Mouse (Mus musculus): ENCODE measurements around the gene Fam76a. TPM values are rescaled to one million over a fixed set of nuclear protein-coding genes. Genes with fewer than 3 reads are reported as not detected.
A peak's percentile ranks its signal among the peaks of the same experiment; 100 is the strongest.
"Not testable (repeated sequence)": the region's sequence is repeated elsewhere in the genome, so short reads cannot be mapped to it uniquely, and the experiment has no call there.

The Fam76a gene
- polyA plus RNA-seq, 1 experiment from 2014 or later = 47.1 TPM

DNA sequence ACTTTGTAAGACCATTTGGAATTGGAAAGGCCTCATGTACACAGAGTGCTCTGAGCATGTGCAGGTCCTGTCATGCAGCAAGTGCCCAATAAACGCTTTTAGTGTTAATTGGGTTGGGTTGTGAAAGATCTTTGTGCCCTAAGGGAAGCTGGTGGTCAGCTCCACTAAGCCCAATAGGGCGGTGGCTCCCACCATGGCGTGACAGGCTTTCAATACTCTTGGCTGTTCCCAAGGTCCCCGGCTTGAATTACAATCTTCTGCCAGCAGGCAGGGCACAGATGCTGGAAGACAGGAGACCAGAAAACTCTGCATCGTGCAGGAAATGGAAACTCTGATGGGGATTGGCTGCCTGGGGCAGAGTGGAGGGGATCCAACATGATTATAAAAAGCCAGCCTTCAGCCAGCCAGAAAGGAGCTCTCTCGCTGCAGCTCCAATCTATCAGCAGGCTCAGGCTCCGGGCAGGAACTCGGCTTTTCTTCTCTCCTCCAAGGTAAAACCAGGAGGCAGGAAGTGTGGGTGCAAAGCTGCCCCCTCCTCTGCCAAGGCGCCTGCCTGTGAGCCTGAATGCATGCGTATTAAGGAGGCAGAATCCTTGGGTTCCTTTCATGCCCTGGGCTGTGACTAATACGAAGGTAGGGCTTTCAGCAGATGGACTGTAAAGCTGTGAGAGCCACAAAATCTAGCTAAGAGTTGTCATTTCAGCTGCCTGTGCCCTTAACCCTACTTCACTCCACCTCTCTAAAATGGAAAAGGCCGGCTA lies 16.0 kb upstream of the Fam76a start:
- H3K4me3 ChIP-seq (ENCODE audit: low read depth, low read length) = no peak overlapping the region
- 38% methylated on average over 12 of the region's 12 CpGs for WGBS
- peak overlapping the region; percentile 29; the same call in 1 of the 2 replicates for H3K9ac ChIP-seq (ENCODE audit: low read length)
- DNase-seq (ENCODE audit: low spot score) = peak; percentile 85
- no peaks in the 10 kb centered on the region for H3K36me3 ChIP-seq (ENCODE audit: control insufficient read depth, insufficient read depth, low read length)
- H3K27ac ChIP-seq (ENCODE audit: low read depth, low read length) = peak overlapping the region; percentile 86
- H3K4me2 ChIP-seq (ENCODE audit: low read length) = peak overlapping the region; percentile 26
- no peaks in the 10 kb centered on the region for H3K9me3 ChIP-seq (replicated peaks; ENCODE audit: control insufficient read depth, low read length)
- ATAC-seq = peak; percentile 86
- 0 out of 2 replicates have a peak, but pooled peaks cover 2% of the 10 kb centered on the region for H3K4me1 ChIP-seq (ENCODE audit: control insufficient read depth, insufficient read depth, low read length)
- no peaks in the 10 kb centered on the region for H3K27me3 ChIP-seq (replicated peaks; ENCODE audit: control insufficient read depth, insufficient read depth, low read length)

DNA sequence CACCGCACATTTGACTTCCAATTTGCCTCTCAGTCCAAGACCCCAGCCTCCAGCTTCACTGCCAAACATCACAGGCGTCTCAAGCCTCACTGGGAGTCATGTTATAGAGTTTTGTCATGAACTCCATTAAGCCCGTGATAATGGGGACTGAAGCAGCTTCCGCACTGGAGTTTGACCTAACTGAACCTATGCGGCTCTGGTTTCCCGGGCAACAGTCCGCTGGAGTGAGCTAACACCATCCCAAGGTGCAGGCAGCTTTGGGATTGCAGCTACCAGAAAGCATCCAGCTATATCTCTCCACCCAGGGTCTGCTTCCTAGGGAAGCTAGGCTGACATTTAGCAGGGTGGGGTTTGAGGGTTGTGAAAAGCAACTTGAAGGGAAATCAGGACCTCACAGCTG lies 12.3 kb upstream of the Fam76a start:
- Histone ChIP-seq H3K9ac (ENCODE audit: low read length) (peak overlapping the region; percentile 21; the same call in 1 of the 2 replicates), H3K4me3 (ENCODE audit: low read depth, low read length) (no peak overlapping the region), H3K4me2 (ENCODE audit: low read length) (no peak overlapping the region), H3K36me3 (ENCODE audit: control insufficient read depth, insufficient read depth, low read length) (no peaks in the 10 kb centered on the region), H3K27ac (ENCODE audit: low read depth, low read length) (no peak overlapping the region; the same call in 1 of the 2 replicates), H3K4me1 (ENCODE audit: control insufficient read depth, insufficient read depth, low read length) (0 out of 2 replicates have a peak, but pooled peaks cover 2% of the 10 kb centered on the region), H3K9me3 (replicated peaks; ENCODE audit: control insufficient read depth, low read length) (no peaks in the 10 kb centered on the region), H3K27me3 (replicated peaks; ENCODE audit: control insufficient read depth, insufficient read depth, low read length) (no peaks in the 10 kb centered on the region)
- ATAC-seq (no peak), DNase-seq (ENCODE audit: low spot score) (peak; percentile 27)
- 30% methylated on average over 7 of the region's 7 CpGs for WGBS

- Histone ChIP-seq H3K36me3 (ENCODE audit: control insufficient read depth, insufficient read depth, low read length) (no peaks in the 10 kb centered on the region), H3K9me3 (replicated peaks; ENCODE audit: control insufficient read depth, low read length) (no peaks in the 10 kb centered on the region), H3K4me2 (ENCODE audit: low read length) (no peak overlapping the region), H3K27ac (ENCODE audit: low read depth, low read length) (no peak overlapping the region), H3K9ac (ENCODE audit: low read length) (no peak overlapping the region), H3K4me3 (ENCODE audit: low read depth, low read length) (no peak overlapping the region), H3K27me3 (replicated peaks; ENCODE audit: control insufficient read depth, insufficient read depth, low read length) (no peaks in the 10 kb centered on the region), H3K4me1 (ENCODE audit: control insufficient read depth, insufficient read depth, low read length) (0 out of 2 replicates have a peak, but pooled peaks cover 2% of the 10 kb centered on the region)
- DNase-seq (ENCODE audit: low spot score) = no peak
- WGBS = 83% methylated on average over 4 of the region's 4 CpGs
- ATAC-seq = no peak
Measured at GRCm38 (mm10) chr4:132932752-132933404, 10.5 kb upstream of the Fam76a start.

GRCm38 (mm10) chr4:132930784-132931183 lies 8.4 kb upstream of the Fam76a start:
- ATAC-seq = no peak
- H3K36me3 ChIP-seq (ENCODE audit: control insufficient read depth, insufficient read depth, low read length) = no peaks in the 10 kb centered on the region
- no peaks in the 10 kb centered on the region for H3K9me3 ChIP-seq (replicated peaks; ENCODE audit: control insufficient read depth, low read length)
- no peaks in the 10 kb centered on the region for H3K27me3 ChIP-seq (replicated peaks; ENCODE audit: control insufficient read depth, insufficient read depth, low read length)
- no peak overlapping the region for H3K4me3 ChIP-seq (ENCODE audit: low read depth, low read length)
- no peak overlapping the region for H3K27ac ChIP-seq (ENCODE audit: low read depth, low read length)
- 5% methylated on average over 8 of the region's 8 CpGs for WGBS
- H3K4me1 ChIP-seq (ENCODE audit: control insufficient read depth, insufficient read depth, low read length) = no peaks in the 10 kb centered on the region
- H3K4me2 ChIP-seq (ENCODE audit: low read length) = no peak overlapping the region
- H3K9ac ChIP-seq (ENCODE audit: low read length) = no peak overlapping the region
- DNase-seq (ENCODE audit: low spot score) = peak; percentile 72

DNA sequence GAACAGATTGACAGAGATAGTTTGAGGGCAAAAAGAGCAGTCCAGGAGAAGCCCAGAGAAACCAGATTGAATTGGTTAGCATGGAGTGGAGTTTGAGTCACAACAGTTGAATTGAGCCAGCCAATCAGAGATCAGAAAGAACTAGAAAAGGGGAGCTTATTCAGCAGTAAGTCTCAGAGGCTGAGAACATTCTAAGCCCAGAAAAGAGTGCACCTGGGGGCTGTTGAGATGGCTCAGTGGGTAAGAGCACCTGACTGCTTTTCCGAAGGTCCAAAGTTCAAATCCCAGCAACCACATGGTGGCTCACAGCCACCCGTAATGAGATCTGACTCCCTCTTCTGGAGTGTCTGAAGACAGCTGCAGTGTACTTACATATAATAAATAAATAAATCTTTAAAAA lies 4.2 kb upstream of the Fam76a start:
- H3K4me3 ChIP-seq (ENCODE audit: low read depth, low read length); H3K4me2 ChIP-seq (ENCODE audit: low read length); H3K4me1 ChIP-seq (ENCODE audit: control insufficient read depth, insufficient read depth, low read length); H3K9ac ChIP-seq (ENCODE audit: low read length); ATAC-seq; DNase-seq (ENCODE audit: low spot score); H3K27me3 ChIP-seq (replicated peaks; ENCODE audit: control insufficient read depth, insufficient read depth, low read length); H3K9me3 ChIP-seq (replicated peaks; ENCODE audit: control insufficient read depth, low read length); H3K36me3 ChIP-seq (ENCODE audit: control insufficient read depth, insufficient read depth, low read length); H3K27ac ChIP-seq (ENCODE audit: low read depth, low read length): not testable (repeated sequence)
- WGBS = 55% methylated on average over 2 of the region's 2 CpGs

DNA sequence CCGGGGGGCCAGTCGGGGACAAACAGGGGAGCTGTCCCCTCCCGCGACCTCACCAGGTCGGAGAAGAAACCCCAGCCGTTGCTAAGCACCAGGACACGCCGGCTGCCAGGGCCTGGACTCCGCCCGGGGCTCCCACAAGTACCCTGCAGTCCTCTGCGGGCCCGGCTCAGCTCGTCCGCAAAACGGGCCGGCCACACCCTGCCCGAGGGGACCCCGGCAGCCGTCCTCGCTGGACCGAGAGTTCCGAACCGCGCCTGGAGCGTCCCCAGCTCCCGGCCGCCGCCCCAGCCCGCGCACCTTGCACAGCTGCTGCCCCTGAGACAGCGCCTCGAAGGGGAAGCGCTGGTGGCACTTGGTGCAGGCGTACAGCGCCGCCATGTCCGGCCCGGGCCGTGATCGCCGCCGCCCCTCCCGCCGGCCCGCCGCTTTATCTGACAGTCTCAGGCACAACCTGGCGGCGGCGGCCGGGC lies 262 bp downstream of the Fam76a start:
- under 1% methylated on average over 43 of the region's 50 CpGs for WGBS
- Histone ChIP-seq H3K36me3 (ENCODE audit: control insufficient read depth, insufficient read depth, low read length) (peaks cover 14% of the 10 kb centered on the region; the same call in 1 of the 2 replicates), H3K9ac (ENCODE audit: low read length) (peak overlapping the region; percentile 94), H3K4me1 (ENCODE audit: control insufficient read depth, insufficient read depth, low read length) (peaks cover 10% of the 10 kb centered on the region), H3K4me2 (ENCODE audit: low read length) (peak overlapping the region; percentile 78), H3K9me3 (replicated peaks; ENCODE audit: control insufficient read depth, low read length) (no peaks in the 10 kb centered on the region), H3K27me3 (replicated peaks; ENCODE audit: control insufficient read depth, insufficient read depth, low read length) (no peaks in the 10 kb centered on the region), H3K4me3 (ENCODE audit: low read depth, low read length) (peak overlapping the region; percentile 99), H3K27ac (ENCODE audit: low read depth, low read length) (peak overlapping the region; percentile 84)
- ATAC-seq (no peak; the same call in 1 of the 2 replicates), DNase-seq (ENCODE audit: low spot score) (peak; percentile 46)

DNA sequence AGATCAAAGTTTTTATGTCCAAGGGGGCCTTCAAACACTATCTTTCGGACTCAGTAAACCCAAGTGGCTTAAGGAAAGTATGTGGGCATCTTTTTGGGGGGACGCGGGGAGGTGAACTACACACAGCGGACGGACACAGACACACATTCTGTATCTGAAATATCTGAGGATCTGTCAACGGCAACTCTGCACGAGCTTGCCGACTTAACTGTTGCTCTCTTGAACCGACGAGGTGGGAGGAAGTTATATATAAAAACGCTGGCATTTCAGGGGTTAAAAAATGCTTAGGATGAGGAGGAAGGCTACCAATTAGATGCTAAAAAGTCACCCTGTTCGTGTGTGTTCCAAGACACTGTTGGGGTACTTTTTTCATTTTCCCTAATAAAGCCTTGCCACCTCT lies 870 bp downstream of the Fam76a start:
- Histone ChIP-seq H3K36me3 (ENCODE audit: control insufficient read depth, insufficient read depth, low read length) (peaks cover 18% of the 10 kb centered on the region), H3K9ac (ENCODE audit: low read length) (peak overlapping the region; percentile 94), H3K4me3 (ENCODE audit: low read depth, low read length) (peak overlapping the region; percentile 99), H3K4me1 (ENCODE audit: control insufficient read depth, insufficient read depth, low read length) (peaks cover 10% of the 10 kb centered on the region), H3K9me3 (replicated peaks; ENCODE audit: control insufficient read depth, low read length) (no peaks in the 10 kb centered on the region), H3K27ac (ENCODE audit: low read depth, low read length) (no peak overlapping the region), H3K4me2 (ENCODE audit: low read length) (peak overlapping the region; percentile 78), H3K27me3 (replicated peaks; ENCODE audit: control insufficient read depth, insufficient read depth, low read length) (no peaks in the 10 kb centered on the region)
- DNase-seq (ENCODE audit: low spot score) (no peak), ATAC-seq (no peak)
- WGBS = 40% methylated on average over 12 of the region's 12 CpGs

DNA sequence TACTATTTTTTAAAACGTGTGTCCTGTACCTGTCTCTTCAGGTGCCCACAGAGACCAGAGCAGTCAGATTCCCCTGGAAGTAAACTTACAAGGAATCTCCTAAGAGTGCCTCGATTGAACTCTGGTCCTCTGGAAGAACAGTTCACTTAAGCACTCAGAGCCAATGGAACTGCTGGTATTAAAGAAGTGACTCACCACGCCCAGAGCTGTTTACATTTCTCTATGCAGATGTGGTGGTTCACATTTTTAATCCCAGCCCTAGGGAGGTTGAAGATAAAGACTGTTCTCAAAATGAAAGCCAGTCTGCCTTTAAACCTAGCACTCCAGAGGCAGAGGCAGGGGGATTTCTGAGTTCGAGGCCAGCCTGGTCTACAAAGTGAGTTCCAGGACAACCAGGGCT lies 2.2 kb downstream of the Fam76a start:
- H3K9me3 ChIP-seq (replicated peaks; ENCODE audit: control insufficient read depth, low read length) = no peaks in the 10 kb centered on the region
- no peak overlapping the region for H3K4me2 ChIP-seq (ENCODE audit: low read length)
- no peak overlapping the region for H3K9ac ChIP-seq (ENCODE audit: low read length)
- no peak for DNase-seq (ENCODE audit: low spot score)
- H3K36me3 ChIP-seq (ENCODE audit: control insufficient read depth, insufficient read depth, low read length) = peaks cover 26% of the 10 kb centered on the region
- no peaks in the 10 kb centered on the region for H3K27me3 ChIP-seq (replicated peaks; ENCODE audit: control insufficient read depth, insufficient read depth, low read length)
- H3K4me3 ChIP-seq (ENCODE audit: low read depth, low read length) = no peak overlapping the region
- no peak for ATAC-seq
- 92% methylated on average over 4 of the region's 4 CpGs for WGBS
- no peak overlapping the region for H3K27ac ChIP-seq (ENCODE audit: low read depth, low read length)
- peaks cover 10% of the 10 kb centered on the region for H3K4me1 ChIP-seq (ENCODE audit: control insufficient read depth, insufficient read depth, low read length)

DNA sequence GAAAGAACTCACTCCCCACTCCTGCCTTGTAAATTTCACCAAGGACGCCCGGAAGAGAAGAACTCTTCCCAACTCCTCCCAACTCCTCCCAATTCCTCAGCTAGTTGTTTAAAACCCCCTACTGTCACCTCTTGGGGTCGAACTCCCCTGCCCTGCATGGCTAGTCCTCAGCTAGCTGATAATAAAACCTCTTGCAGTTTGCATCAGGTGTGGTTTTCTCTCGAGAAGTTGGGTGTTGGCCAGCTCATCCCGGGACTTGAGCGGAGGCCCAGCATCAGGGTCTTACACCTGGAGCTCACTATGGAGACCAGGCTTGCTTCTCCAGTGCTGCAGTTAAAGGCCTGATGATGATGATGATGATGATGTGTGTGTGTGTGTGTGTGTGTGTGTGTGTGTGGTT lies 3.9 kb downstream of the Fam76a start:
- peaks cover 10% of the 10 kb centered on the region for H3K4me1 ChIP-seq (ENCODE audit: control insufficient read depth, insufficient read depth, low read length)
- DNase-seq (ENCODE audit: low spot score); H3K27me3 ChIP-seq (replicated peaks; ENCODE audit: control insufficient read depth, insufficient read depth, low read length); ATAC-seq; H3K4me3 ChIP-seq (ENCODE audit: low read depth, low read length); H3K27ac ChIP-seq (ENCODE audit: low read depth, low read length); H3K9ac ChIP-seq (ENCODE audit: low read length); H3K9me3 ChIP-seq (replicated peaks; ENCODE audit: control insufficient read depth, low read length); H3K4me2 ChIP-seq (ENCODE audit: low read length): not testable (repeated sequence)
- 84% methylated on average over 6 of the region's 6 CpGs for whole genome bisulfite sequencing
- H3K36me3 ChIP-seq (ENCODE audit: control insufficient read depth, insufficient read depth, low read length) = peaks cover 42% of the 10 kb centered on the region

All from forebrain, embryonic 14.5 days (tissue).